Mouse (Mus musculus): ENCODE measurements around the gene Ddx46. TPM values are rescaled to one million over a fixed set of nuclear protein-coding genes. Genes with fewer than 3 reads are reported as not detected.
A peak's percentile ranks its signal among the peaks of the same experiment; 100 is the strongest.
"Not testable (repeated sequence)": the region's sequence is repeated elsewhere in the genome, so short reads cannot be mapped to it uniquely, and the experiment has no call there.

Gene Ddx46
- polyA plus RNA-seq, 1 experiment from 2014 or later, result 45.6 TPM

DNA sequence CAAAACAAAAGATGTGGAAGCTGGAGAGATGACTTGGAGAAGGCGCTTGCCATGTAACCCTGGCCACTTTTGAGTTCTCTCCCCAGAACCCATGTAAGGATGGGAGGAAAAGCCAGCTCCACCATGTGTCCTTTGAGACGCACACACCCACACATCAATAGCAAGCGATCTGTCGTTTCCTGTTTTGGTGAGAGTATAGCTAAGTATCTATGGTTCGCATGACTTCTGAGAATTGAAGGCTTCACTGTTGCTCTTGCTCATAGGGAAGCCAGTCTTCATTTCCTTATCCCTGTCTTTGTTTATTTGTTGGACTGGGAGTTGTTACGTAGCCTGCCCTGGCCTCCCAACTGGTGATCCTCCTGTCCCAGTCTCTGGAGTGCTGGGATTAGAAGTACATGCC lies 37.9 kb downstream of the Ddx46 start:
- no peaks in the 10 kb centered on the region for H3K9me3 ChIP-seq (replicated peaks)
- no peak for DNase-seq (ENCODE audit: low spot score)
- 93% methylated on average over 6 of the region's 6 CpGs for WGBS
- H3K27me3 ChIP-seq (ENCODE audit: low read depth, poor library complexity, severe bottlenecking), result no peaks in the 10 kb centered on the region
- H3K4me1 ChIP-seq, result no peaks in the 10 kb centered on the region
- no peak overlapping the region for H3K27ac ChIP-seq
- H3K36me3 ChIP-seq, result peaks cover 97% of the 10 kb centered on the region
- no peak overlapping the region for H3K4me3 ChIP-seq

DNA sequence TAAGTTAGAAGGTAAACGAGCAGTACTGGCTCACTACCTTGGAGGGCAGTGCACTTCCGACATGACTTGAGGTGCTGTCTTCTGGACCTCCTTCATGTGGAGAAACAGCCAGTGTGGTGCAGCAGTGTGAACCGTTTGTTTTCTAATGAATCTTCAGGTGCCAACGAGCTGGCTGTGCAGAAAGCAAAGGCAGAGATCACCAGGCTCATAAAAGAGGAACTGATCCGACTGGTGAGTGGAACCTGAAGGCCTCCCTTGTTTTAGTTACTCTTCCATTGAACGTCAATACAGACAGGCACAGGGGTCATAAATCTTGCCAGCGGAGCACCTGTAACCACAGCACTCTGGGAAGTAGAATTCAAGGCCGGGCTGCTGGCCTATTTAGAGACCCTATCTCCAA lies 42.5 kb downstream of the Ddx46 start:
- no peak for DNase-seq (ENCODE audit: low spot score)
- Histone ChIP-seq H3K4me1 (no peaks in the 10 kb centered on the region), H3K27ac (no peak overlapping the region), H3K4me3 (no peak overlapping the region), H3K27me3 (ENCODE audit: low read depth, poor library complexity, severe bottlenecking) (no peaks in the 10 kb centered on the region), H3K9me3 (replicated peaks) (no peaks in the 10 kb centered on the region), H3K36me3 (peaks cover 96% of the 10 kb centered on the region)
- 86% methylated on average over 8 of the region's 8 CpGs for WGBS

DNA sequence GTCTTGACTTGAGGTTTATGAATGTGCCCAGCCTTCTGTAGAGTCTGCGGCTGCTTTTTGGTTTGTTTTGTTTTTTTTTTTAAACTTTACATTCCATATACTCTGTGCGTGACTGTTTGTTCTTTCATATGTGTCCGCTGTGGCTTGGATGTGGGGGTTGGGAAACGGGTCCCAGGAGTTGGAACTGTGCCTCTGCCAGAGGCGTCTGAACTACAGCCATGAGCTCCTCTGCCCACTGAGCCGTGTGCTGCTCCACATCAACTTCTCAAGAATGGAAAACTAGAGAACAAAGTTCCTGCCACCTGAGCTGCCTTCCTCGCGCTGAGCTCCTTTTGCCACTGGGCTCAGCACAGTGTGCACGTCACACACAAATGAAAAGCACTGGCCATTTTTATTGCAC lies 47.4 kb downstream of the Ddx46 start:
- 91% methylated on average over 9 of the region's 9 CpGs for WGBS
- Histone ChIP-seq H3K27me3 (ENCODE audit: low read depth, poor library complexity, severe bottlenecking) (no peaks in the 10 kb centered on the region), H3K27ac (no peak overlapping the region), H3K4me3 (no peak overlapping the region), H3K9me3 (replicated peaks) (no peaks in the 10 kb centered on the region), H3K4me1 (peaks cover 6% of the 10 kb centered on the region), H3K36me3 (peaks cover 59% of the 10 kb centered on the region)
- DNase-seq (ENCODE audit: low spot score), result no peak

DNA sequence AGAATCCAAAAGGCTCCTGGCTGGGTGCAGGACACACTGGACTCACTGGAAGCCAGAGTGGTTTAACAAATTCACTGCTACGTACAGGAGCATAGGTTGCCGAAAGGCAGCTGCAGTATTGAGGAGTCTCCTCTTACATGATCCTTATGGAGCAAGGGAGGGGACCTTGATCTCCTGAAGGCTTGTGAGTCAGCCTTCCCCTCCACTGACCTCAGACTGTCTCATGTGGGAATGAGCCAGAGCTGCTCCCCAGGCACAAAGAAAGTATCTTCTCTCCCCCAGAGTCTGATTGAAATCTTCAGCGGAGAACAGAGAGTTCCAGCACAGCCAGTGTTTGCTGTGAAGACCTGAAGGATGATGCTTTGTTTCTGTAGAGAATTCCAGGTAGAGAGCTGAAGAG lies 48.8 kb downstream of the Ddx46 start:
- no peak overlapping the region for H3K4me3 ChIP-seq
- H3K36me3 ChIP-seq, result peaks cover 46% of the 10 kb centered on the region
- no peak overlapping the region for H3K27ac ChIP-seq
- H3K27me3 ChIP-seq (ENCODE audit: low read depth, poor library complexity, severe bottlenecking), result no peaks in the 10 kb centered on the region
- peaks cover 20% of the 10 kb centered on the region for H3K4me1 ChIP-seq
- H3K9me3 ChIP-seq (replicated peaks), result no peaks in the 10 kb centered on the region
- 95% methylated on average over 3 of the region's 3 CpGs for WGBS
- DNase-seq (ENCODE audit: low spot score), result no peak

DNA sequence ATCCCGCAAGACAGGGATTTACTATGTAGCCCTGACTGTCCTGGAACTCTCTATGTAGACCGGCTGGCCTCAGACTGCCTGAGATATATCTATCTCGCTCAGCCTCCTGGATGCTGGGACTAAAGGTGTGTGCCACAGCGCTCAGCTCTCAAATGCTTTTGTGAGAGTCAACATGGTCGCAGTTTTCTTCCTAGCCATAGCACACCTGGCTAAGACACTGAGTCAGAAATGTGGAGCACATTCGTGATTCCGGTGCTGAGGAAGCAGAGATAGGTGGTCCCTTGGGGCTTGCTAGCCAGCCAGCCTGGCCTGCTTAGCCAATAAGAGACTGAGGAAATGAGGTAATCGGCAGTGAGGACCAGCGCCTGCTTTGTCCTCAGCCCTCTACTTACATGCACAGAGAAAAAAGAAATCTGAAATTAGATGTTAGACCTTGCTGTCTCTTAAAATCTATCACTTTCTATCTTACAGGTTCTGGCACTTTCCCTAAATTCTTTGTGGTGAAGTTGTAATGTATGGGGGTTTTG lies 51.3 kb downstream of the Ddx46 start:
- Histone ChIP-seq H3K4me1 (peaks cover 20% of the 10 kb centered on the region), H3K27ac (peak overlapping the region; percentile 61; the same call in 1 of the 2 replicates), H3K27me3 (ENCODE audit: low read depth, poor library complexity, severe bottlenecking) (no peaks in the 10 kb centered on the region), H3K9me3 (replicated peaks) (no peaks in the 10 kb centered on the region), H3K36me3 (peaks cover 20% of the 10 kb centered on the region), H3K4me3 (no peak overlapping the region)
- DNase-seq (ENCODE audit: low spot score), result no peak
- WGBS, result 79% methylated on average over 9 of the region's 9 CpGs

DNA sequence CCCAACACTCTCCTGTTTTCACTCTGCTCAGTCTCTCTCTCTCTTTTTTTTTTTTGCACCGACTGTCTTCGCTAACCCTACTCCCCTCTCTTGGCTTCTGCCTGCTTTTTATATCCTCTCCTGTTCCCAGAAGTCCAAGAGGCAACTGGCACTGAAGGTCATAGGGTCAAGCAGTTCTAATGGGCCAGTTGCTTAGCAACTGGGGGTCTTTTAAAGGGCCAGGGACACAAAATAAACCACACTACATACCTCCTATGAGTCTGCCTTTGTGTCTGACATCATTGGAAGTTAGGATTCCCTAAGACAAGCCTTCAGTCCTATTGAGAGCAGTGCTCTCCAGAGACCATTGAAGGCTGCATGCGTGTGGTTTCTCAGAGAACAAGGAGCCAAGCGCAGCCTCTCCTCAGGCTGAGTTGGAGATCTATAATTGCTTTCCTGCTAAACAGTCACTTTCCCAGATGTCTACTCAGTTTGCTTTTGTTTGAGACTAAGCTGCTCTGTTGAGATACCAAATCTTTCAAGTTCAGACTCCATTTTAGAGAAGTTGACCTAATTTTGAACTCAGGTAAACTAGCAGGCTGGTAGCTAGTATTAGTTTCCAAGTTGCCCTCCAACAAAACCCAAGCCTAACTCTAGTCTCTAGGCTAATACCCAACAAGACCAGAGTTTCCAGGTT lies 53.2 kb downstream of the Ddx46 start:
- 42% methylated on average over 4 of the region's 4 CpGs for WGBS
- DNase-seq (ENCODE audit: low spot score), result no peak
- Histone ChIP-seq H3K27me3 (ENCODE audit: low read depth, poor library complexity, severe bottlenecking) (no peaks in the 10 kb centered on the region), H3K9me3 (replicated peaks) (no peaks in the 10 kb centered on the region), H3K4me1 (peaks cover 20% of the 10 kb centered on the region), H3K4me3 (peak overlapping the region; percentile 4; the same call in 1 of the 2 replicates), H3K27ac (peak overlapping the region; percentile 73), H3K36me3 (peaks cover 7% of the 10 kb centered on the region; the same call in 1 of the 2 replicates)

DNA sequence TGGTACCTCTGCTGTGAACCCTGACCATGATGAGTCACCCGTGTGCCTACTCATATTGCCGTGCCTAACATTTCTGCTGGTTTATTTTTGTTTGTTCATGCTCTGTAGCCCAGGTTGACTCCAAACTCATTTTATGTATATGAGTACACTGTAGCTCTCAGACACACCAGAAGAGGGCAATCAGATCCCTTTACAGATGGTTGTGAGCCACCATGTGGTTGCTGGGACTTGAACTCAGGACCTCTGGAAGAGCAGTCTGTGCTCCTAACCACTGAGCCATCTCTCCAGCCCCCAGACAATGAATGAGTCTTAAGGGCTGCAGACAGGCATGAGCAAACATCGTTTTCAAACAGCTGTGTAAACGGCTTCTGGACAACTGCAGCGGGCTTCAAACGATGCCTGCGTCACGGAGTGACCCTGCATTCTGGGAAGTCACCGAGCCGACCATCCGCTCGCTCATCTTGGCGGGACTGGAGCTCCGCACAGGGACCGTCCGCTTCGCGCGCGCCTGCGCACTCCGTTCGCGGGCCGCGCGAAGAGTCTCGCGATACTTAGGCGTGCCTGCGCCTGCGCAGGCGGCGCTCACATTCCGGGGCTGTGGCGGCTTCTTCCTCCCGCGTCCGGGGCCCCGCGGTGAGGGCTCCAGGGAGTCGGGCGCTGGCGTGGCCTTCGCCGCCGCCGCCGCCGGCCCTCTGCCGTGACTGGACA lies 57.9 kb downstream of the Ddx46 start, which contains the start of gene B230219D22Rik:
Gene B230219D22Rik, plus strand, starts transcription at position 590 of the 708 bp plus-strand sequence.
- peak; percentile 92 for DNase-seq (ENCODE audit: low spot score)
- 3% methylated on average over 51 of the region's 51 CpGs for WGBS

DNA sequence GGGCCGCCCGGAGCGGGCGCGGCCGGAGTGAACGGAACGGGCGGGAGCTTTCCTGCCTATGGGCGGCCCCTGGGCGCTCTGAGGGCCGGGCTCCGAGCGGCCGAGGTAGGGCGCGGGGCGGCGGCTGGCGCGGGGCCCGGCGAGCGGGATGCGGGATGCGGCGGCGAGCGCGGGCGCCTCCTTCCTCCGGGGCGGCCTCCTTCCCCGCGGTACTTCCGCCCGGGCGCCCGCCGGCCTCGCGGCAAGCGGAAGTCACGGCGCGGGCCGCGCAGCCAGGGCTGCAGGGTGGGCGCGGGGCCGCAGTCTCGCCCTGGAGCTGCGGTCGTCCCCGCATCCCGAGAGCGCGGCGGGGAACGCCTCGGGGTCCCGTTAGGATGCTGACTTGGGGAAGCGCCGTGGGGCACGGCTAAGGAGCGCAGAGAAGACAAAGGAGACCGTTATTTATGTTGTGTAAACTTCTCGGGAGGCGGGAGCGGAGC lies 58.5 kb downstream of the Ddx46 start:
- under 1% methylated on average over 69 of the region's 70 CpGs for WGBS
- H3K9me3 ChIP-seq (replicated peaks), result no peaks in the 10 kb centered on the region
- peak overlapping the region; percentile 100 for H3K27ac ChIP-seq
- peaks cover 22% of the 10 kb centered on the region for H3K36me3 ChIP-seq
- H3K4me3 ChIP-seq, result peak overlapping the region; percentile 99
- H3K4me1 ChIP-seq, result peaks cover 19% of the 10 kb centered on the region
- H3K27me3 ChIP-seq (ENCODE audit: low read depth, poor library complexity, severe bottlenecking), result no peaks in the 10 kb centered on the region
- DNase-seq (ENCODE audit: low spot score), result peak; percentile 66

More for the DNA sequence above, 57.9 kb downstream of the Ddx46 start, which contains the start of gene B230219D22Rik:
- Histone ChIP-seq H3K9me3 (replicated peaks) (no peaks in the 10 kb centered on the region), H3K4me1 (peaks cover 25% of the 10 kb centered on the region), H3K27ac (peak within 1 kb of the TSS; percentile 100), H3K4me3 (peak within 1 kb of the TSS; percentile 99), H3K27me3 (ENCODE audit: low read depth, poor library complexity, severe bottlenecking) (no peaks in the 10 kb centered on the region), H3K36me3 (peaks cover 16% of the 10 kb centered on the region)

DNA sequence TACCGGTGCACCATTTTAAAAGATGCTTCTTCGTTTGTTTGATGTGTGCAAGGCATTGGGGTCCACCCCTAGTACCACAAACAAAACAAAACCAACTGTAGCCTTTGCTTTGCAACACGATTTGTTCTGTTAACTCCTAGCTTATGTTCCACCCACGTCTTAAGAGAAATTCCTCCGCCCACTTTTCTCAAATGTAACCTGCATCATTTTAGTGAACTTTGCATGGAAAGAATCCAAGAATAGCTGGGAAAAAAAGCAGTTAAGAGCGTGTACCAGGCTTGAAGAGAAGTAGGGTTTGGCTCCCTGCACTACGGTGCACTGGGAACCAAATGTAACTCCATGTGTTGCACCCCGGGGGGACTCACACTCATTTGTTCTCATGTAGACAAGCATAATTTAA lies 59.3 kb downstream of the Ddx46 start:
- Histone ChIP-seq H3K4me1 (peaks cover 15% of the 10 kb centered on the region), H3K27ac (peak overlapping the region; percentile 100), H3K9me3 (replicated peaks) (no peaks in the 10 kb centered on the region), H3K27me3 (ENCODE audit: low read depth, poor library complexity, severe bottlenecking) (no peaks in the 10 kb centered on the region), H3K4me3 (peak overlapping the region; percentile 99), H3K36me3 (peaks cover 30% of the 10 kb centered on the region)
- no peak for DNase-seq (ENCODE audit: low spot score)
- 23% methylated on average over 8 of the region's 8 CpGs for WGBS

DNA sequence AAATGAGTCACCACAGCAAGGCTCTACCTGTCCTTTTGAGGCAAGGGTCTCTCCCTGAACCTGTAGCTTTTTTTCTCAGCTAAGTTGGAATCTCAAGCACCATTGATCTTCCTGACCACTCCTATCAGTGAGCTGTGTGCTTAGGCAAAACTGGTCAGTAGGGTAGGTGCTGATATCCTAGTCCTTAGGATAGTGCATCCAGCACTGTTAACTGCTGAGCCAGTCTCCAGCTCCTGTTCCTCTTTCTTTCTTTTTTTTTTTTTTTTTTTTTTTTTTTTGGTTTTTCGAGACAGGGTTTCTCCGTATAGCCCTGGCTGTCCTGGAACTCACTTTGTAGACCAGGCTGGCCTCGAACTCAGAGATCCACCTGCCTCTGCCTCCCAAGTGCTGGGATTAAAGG lies 61.2 kb downstream of the Ddx46 start:
- H3K27ac ChIP-seq; DNase-seq (ENCODE audit: low spot score); H3K27me3 ChIP-seq (ENCODE audit: low read depth, poor library complexity, severe bottlenecking); H3K9me3 ChIP-seq (replicated peaks); H3K4me3 ChIP-seq: not testable (repeated sequence)
- Histone ChIP-seq H3K4me1 (peaks cover 15% of the 10 kb centered on the region), H3K36me3 (peaks cover 49% of the 10 kb centered on the region)
- 95% methylated on average over 1 of the region's 3 CpGs for WGBS

DNA sequence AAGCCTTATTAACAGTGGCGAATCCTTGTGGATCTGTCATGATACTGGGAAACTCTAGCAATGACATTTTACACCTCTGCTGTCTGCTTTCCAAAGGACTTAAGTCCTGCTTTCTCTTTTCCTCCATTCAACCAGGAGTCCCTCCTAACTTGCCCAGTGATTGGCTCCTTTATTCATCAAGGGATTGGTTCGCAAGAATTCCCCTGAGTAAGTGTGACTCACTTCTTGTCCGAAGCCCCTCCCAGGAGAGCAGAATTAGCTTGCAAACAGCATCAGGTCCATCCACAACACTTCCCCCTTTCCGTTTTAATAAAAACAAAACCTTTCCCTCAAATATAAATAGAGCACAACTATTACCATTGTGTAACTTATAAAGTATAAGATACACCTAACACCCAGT lies 69.5 kb downstream of the Ddx46 start:
- DNase-seq (ENCODE audit: low spot score), result no peak
- Histone ChIP-seq H3K4me3 (no peak overlapping the region), H3K9me3 (replicated peaks) (no peaks in the 10 kb centered on the region), H3K36me3 (peaks cover 77% of the 10 kb centered on the region), H3K27me3 (ENCODE audit: low read depth, poor library complexity, severe bottlenecking) (no peaks in the 10 kb centered on the region), H3K27ac (no peak overlapping the region), H3K4me1 (peaks cover under 1% of the 10 kb centered on the region; the same call in 1 of the 2 replicates)
- 89% methylated on average over 4 of the region's 4 CpGs for WGBS

DNA sequence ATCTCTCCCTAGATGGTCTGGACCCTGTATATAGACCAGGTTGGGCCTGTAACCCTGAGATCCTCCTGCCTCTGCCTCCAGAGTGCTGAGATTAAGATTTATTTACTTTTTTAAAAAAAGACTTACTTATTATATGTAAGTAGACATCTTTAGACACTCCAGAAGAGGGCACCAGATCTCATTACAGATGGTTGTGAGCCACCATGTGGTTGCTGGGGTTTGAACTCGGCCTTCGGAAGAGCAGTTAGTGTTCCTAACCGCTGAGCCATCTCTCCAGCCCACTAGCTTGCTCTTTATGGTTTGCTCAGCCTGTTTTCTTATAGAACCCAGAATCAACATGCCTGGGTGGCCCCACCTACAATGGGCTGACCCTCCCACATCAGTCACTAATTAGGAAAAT lies 78.0 kb downstream of the Ddx46 start:
- 95% methylated on average over 3 of the region's 3 CpGs for WGBS
- DNase-seq (ENCODE audit: low spot score), result no peak
- H3K4me3 ChIP-seq, result no peak overlapping the region

More for the DNA sequence above, 78.0 kb downstream of the Ddx46 start:
- Histone ChIP-seq H3K27ac (no peak overlapping the region), H3K9me3 (replicated peaks) (no peaks in the 10 kb centered on the region), H3K27me3 (ENCODE audit: low read depth, poor library complexity, severe bottlenecking) (no peaks in the 10 kb centered on the region), H3K36me3 (peaks cover 6% of the 10 kb centered on the region), H3K4me1 (peaks cover 28% of the 10 kb centered on the region)
